Mouse (Mus musculus) olfactory bulb, adult 2 months (tissue): ENCODE results near the gene Mrps26. TPM values are rescaled to one million over a fixed set of nuclear protein-coding genes. Genes with fewer than 3 reads are reported as not detected.
A peak's percentile ranks its signal among the peaks of the same experiment; 100 is the strongest.

ENCODE experiments used
- H3K27ac ChIP-seq: fragments of 200-500 bp; 2 replicates; pipeline ENCODE4 v1.5.1; 2012; ENCODE audit warnings: low read depth, low read length; ENCODE audit not compliant: insufficient read depth
- H3K4me1 ChIP-seq: fragments of 200-500 bp; 2 replicates; pipeline ENCODE4 v1.6.1; 2012; ENCODE audit warnings: low read length; ENCODE audit not compliant: control insufficient read depth, insufficient read depth
- H3K4me3 ChIP-seq: fragments of 200-500 bp; 2 replicates; pipeline ENCODE4 v1.5.1; 2012; ENCODE audit warnings: mild to moderate bottlenecking, low read depth, low read length, moderate library complexity; ENCODE audit not compliant: insufficient read depth
- CTCF ChIP-seq: fragments of 200-500 bp; IDR thresholded peaks from 2 replicates; pipeline ENCODE4 v1.5.1; 2012; ENCODE audit warnings: low read depth, mild to moderate bottlenecking, low read length, moderate library complexity; ENCODE audit not compliant: insufficient read depth
- POLR2A ChIP-seq: fragments of 200-500 bp; IDR thresholded peaks from 2 replicates; pipeline ENCODE4 v1.6.1; 2012; ENCODE audit warnings: mild to moderate bottlenecking, low read depth, low read length, moderate library complexity; ENCODE audit not compliant: insufficient read depth
- WGBS: fragments of 180-500 bp; shearing (Covaris S2); methylation state at CpG from one replicate; pipeline ENCODE4 v1.1.7; 2018; 5-methylcytosine and 5-hydroxymethylcytosine counted together
- polyA plus RNA-seq: library from polyadenylated mRNA; stranded (reverse); fragments of >200 nt; gene quantifications from 2 replicates; pipeline ENCODE4 v1.2.4, GENCODE M21; 2012; ENCODE audit warnings: low replicate concordance; ENCODE audit not compliant: missing spikeins, insufficient read depth, insufficient read length

Mrps26 gene
- polyA plus RNA-seq, 1 experiment: 295 TPM

GRCm38 (mm10) chr2:130536890-130537289, 26.7 kb upstream of the Mrps26 start:
- Histone ChIP-seq H3K4me1 (no peaks in the 10 kb centered on the region), H3K4me3 (no peak overlapping the region), H3K27ac (no peak overlapping the region)
- WGBS: 65% methylated on average over 3 of the region's 3 CpGs
- TF ChIP-seq CTCF: no peak
- TF ChIP-seq POLR2A: no peak

- 87% methylated on average over 8 of the region's 8 CpGs for WGBS
- no peaks in the 10 kb centered on the region for H3K4me1 ChIP-seq
- no peak overlapping the region for H3K27ac ChIP-seq
- no peak overlapping the region for H3K4me3 ChIP-seq
- no peak for TF ChIP-seq POLR2A
- no peak for TF ChIP-seq CTCF
Measured at GRCm38 (mm10) chr2:130538876-130539546, 24.5 kb upstream of the Mrps26 start.

- TF ChIP-seq CTCF (no peak), POLR2A (no peak)
- no peaks in the 10 kb centered on the region for H3K4me1 ChIP-seq
- H3K4me3 ChIP-seq: no peak overlapping the region
- 92% methylated on average over 9 of the region's 9 CpGs for WGBS
- no peak overlapping the region for H3K27ac ChIP-seq
Measured at GRCm38 (mm10) chr2:130540266-130540665, 23.3 kb upstream of the Mrps26 start.

GRCm38 (mm10) chr2:130546957-130547356, 16.6 kb upstream of the Mrps26 start:
- TF ChIP-seq CTCF (no peak), POLR2A (no peak)
- no peak overlapping the region for H3K27ac ChIP-seq
- no peaks in the 10 kb centered on the region for H3K4me1 ChIP-seq
- no peak overlapping the region for H3K4me3 ChIP-seq
- 92% methylated on average over 8 of the region's 8 CpGs for WGBS

GRCm38 (mm10) chr2:130554841-130555240, 8.7 kb upstream of the Mrps26 start:
- 91% methylated on average over 7 of the region's 7 CpGs for WGBS

GRCm38 (mm10) chr2:130556292-130556691, 7.2 kb upstream of the Mrps26 start:
- Histone ChIP-seq H3K27ac (no peak overlapping the region), H3K4me3 (no peak overlapping the region), H3K4me1 (no peaks in the 10 kb centered on the region)
- TF ChIP-seq CTCF: no peak
- TF ChIP-seq POLR2A: no peak
- 96% methylated on average over 1 of the region's 1 CpGs for WGBS

More at GRCm38 (mm10) chr2:130554841-130555240, 8.7 kb upstream of the Mrps26 start:
- TF ChIP-seq CTCF (no peak), POLR2A (no peak)
- Histone ChIP-seq H3K4me3 (no peak overlapping the region), H3K27ac (no peak overlapping the region), H3K4me1 (no peaks in the 10 kb centered on the region)

GRCm38 (mm10) chr2:130557462-130557861, 6.1 kb upstream of the Mrps26 start:
- Histone ChIP-seq H3K4me1 (no peaks in the 10 kb centered on the region), H3K27ac (no peak overlapping the region), H3K4me3 (no peak overlapping the region)
- TF ChIP-seq POLR2A: no peak
- TF ChIP-seq CTCF: no peak
- 95% methylated on average over 2 of the region's 2 CpGs for WGBS

GRCm38 (mm10) chr2:130558015-130558414, 5.5 kb upstream of the Mrps26 start:
- H3K4me1 ChIP-seq: 0 out of 2 replicates have a peak, but pooled peaks cover under 1% of the 10 kb centered on the region
- no peak overlapping the region for H3K4me3 ChIP-seq
- 66% methylated on average over 2 of the region's 2 CpGs for WGBS
- TF ChIP-seq CTCF (no peak), POLR2A (no peak)
- H3K27ac ChIP-seq: no peak overlapping the region

- WGBS: under 1% methylated on average over 23 of the region's 23 CpGs
- TF ChIP-seq CTCF (no peak), POLR2A (no peak)
- H3K27ac ChIP-seq: peak overlapping the region; percentile 36; the same call in 1 of the 2 replicates
- peaks cover 9% of the 10 kb centered on the region for H3K4me1 ChIP-seq
- peak overlapping the region; percentile 99 for H3K4me3 ChIP-seq
Measured at GRCm38 (mm10) chr2:130564063-130564462, 521 bp downstream of the Mrps26 start.

GRCm38 (mm10) chr2:130564983-130565382, 1.4 kb downstream of the Mrps26 start:
- Histone ChIP-seq H3K27ac (no peak overlapping the region), H3K4me1 (peaks cover 9% of the 10 kb centered on the region), H3K4me3 (peak overlapping the region; percentile 99; the same call in 1 of the 2 replicates)
- TF ChIP-seq POLR2A (no peak), CTCF (no peak)
- WGBS: 73% methylated on average over 8 of the region's 8 CpGs
